Mouse (Mus musculus): ENCODE results near the gene B4galnt2. TPM values are rescaled to one million over a fixed set of nuclear protein-coding genes. Genes with fewer than 3 reads are reported as not detected.

B4galnt2 gene
- total RNA-seq, 2 experiments from 2014 or later, result not detected

- H3K4me3 ChIP-seq, result no peak overlapping the region
- no peak for DNase-seq (ENCODE audit: low spot score in 2 of 2)
- no peak for TF ChIP-seq CTCF (conservative IDR thresholded peaks at IDR 0.05)
- no peak overlapping the region for H3K27ac ChIP-seq
Measured at GRCm38 (mm10) chr11:95869918-95870470, 44.7 kb downstream of the B4galnt2 start.

DNA sequence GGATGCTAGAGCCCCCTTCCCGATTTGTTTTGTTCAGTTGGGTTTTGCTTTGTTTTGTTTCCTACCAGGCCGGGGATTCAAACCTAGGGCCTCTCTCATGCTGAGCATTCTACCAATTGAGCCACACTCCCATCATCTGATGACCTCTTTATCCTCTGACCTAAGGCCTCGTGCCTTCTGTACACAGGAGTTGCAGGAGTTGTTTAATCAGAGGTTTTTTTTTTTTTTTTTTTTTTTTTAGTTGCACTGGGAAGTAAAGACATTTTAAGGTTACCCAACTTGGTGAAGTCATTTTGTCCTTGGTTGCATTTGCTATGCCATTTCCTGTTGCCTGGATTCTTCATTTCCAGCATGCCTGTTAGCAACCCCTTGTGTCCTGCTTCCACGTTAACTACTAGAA is 45.2 kb downstream of the B4galnt2 start:
- Histone ChIP-seq H3K4me3 (no peak overlapping the region), H3K27ac (no peak overlapping the region)
- TF ChIP-seq CTCF (conservative IDR thresholded peaks at IDR 0.05), result no peak
- no peak for DNase-seq (ENCODE audit: low spot score in 2 of 2)

DNA sequence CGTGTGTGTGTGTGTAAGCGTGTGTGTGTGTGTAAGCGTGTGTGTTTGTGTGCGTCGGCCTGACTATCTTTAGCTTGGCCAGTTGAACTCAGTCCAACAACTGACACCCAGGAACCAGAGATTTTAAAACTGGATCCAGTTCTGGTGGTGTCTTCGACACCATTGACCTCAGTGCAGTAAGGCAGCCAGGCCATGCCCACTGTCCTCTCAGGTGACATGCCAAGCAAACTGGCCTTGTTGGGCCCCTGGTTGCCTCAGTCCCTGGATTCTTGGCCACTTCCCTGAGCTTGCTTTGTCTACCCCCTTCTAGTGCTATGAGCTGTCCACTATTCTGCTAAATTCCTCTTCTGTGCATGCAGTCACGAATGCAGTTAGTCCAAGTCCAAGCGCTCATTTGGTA is 53.3 kb downstream of the B4galnt2 start:
- no peak for TF ChIP-seq CTCF (conservative IDR thresholded peaks at IDR 0.05)
- no peak overlapping the region for H3K27ac ChIP-seq
- DNase-seq (ENCODE audit: low spot score in 2 of 2), result no peak
- H3K4me3 ChIP-seq, result no peak overlapping the region

GRCm38 (mm10) chr11:95860071-95860490 is 54.6 kb downstream of the B4galnt2 start:
- Histone ChIP-seq H3K27ac (peak overlapping the region; percentile 90; the same call in 1 of the 2 replicates), H3K4me3 (peak overlapping the region; percentile 71)
- no peak for TF ChIP-seq CTCF (conservative IDR thresholded peaks at IDR 0.05)
- DNase-seq (ENCODE audit: low spot score in 2 of 2), result no peak

GRCm38 (mm10) chr11:95859468-95859855 is 55.2 kb downstream of the B4galnt2 start:
- H3K4me3 ChIP-seq, result peak overlapping the region; percentile 71
- peak; percentile 64 to 68 for DNase-seq (ENCODE audit: low spot score in 2 of 2)
- no peak for TF ChIP-seq CTCF (conservative IDR thresholded peaks at IDR 0.05)
- peak overlapping the region; percentile 90 for H3K27ac ChIP-seq

DNA sequence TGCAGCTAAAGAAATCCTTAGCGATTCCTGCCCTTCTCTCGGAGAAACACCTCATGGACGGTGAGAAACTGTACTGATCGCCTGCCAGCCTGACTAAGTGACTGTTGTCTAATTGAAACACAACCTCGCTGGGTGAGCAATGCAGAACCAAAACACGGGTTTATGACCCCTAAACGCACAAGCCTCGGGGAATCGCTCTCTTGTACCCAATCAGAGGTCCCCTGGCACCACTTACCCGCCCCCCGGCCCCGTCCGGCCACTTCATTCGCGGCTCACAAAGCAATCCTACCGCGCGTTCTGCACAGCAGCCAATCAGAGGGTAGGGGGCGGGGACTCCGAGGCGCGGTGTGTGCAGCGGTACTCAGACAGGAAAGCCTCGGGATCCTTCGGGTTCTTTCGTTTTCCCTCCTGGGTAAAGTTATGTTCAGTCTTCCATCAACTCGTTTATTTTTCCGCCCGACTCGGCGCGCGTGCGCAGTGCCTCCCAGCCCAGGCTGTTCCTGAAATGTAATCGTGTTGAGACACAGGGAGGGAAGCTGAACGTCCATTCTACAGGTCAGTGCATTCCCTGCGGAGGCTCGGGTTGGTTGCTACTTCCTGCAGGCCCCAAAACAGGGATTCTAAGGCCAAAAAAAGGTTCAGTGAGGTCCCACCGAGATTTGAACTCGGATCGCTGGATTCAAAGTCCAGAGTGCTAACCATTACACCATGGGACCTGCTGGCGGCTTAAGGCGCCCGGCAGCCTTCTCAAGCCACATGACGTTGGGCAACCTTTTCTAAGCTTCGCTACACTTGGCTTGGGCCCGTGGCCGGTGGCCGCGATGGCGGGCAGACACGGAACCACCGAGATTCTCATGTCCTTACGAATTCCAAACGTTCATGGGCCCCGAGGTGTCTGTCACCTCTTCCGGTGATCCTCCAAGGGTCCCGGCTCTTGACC is 55.9 kb downstream of the B4galnt2 start:
- TF ChIP-seq CTCF (conservative IDR thresholded peaks at IDR 0.05), result no peak

GRCm38 (mm10) chr11:95857716-95858527 is 56.8 kb downstream of the B4galnt2 start:
- H3K27ac ChIP-seq, result peak overlapping the region; percentile 90
- no peak for TF ChIP-seq CTCF (conservative IDR thresholded peaks at IDR 0.05)
- H3K4me3 ChIP-seq, result peak overlapping the region; percentile 71
- peak; percentile 15 to 28 for DNase-seq (ENCODE audit: low spot score in 2 of 2)

More for the DNA sequence above, 55.9 kb downstream of the B4galnt2 start:
- peak overlapping the region; percentile 71 for H3K4me3 ChIP-seq
- peak; percentile 97 for DNase-seq (ENCODE audit: low spot score in 2 of 2)
- peak overlapping the region; percentile 90 for H3K27ac ChIP-seq

- H3K4me3 ChIP-seq, result no peak overlapping the region
- no peak for TF ChIP-seq CTCF (conservative IDR thresholded peaks at IDR 0.05)
- H3K27ac ChIP-seq, result no peak overlapping the region; the same call in 1 of the 2 replicates
- DNase-seq (ENCODE audit: low spot score in 2 of 2), result no peak
Measured at GRCm38 (mm10) chr11:95857306-95857705, 57.4 kb downstream of the B4galnt2 start.

GRCm38 (mm10) chr11:95853684-95854083 is 61.0 kb downstream of the B4galnt2 start:
- H3K27ac ChIP-seq, result no peak overlapping the region
- TF ChIP-seq CTCF (conservative IDR thresholded peaks at IDR 0.05), result peak; percentile 88
- peak in 1 of 2 experiments; percentile 39 for DNase-seq (ENCODE audit: low spot score in 2 of 2)
- no peak overlapping the region for H3K4me3 ChIP-seq

- no peak for TF ChIP-seq CTCF (conservative IDR thresholded peaks at IDR 0.05)
- DNase-seq (ENCODE audit: low spot score in 2 of 2), result no peak
- no peak overlapping the region for H3K27ac ChIP-seq
- no peak overlapping the region for H3K4me3 ChIP-seq
Measured at GRCm38 (mm10) chr11:95850898-95851297, 63.8 kb downstream of the B4galnt2 start.

DNA sequence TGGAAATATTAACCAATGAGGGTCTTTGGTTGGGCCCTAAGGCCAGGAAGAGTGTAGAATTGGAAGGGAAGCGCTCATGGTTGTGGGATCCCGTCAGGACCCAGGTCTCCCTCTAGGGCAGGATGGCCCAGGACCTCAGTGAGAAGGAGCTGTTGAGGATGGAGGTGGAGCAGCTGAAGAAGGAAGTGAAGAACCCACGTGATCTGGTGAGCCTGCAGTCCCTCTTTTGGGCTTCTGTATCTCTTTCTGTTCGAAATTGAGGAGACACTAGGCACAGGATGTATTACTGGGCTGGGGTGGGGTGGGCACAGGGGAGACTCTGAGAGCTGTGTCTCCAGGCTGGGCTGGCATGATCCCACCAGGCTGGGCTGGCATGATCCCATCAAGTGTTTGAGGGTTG is 69.8 kb downstream of the B4galnt2 start:
- Histone ChIP-seq H3K4me3 (no peak overlapping the region), H3K27ac (no peak overlapping the region)
- no peak for TF ChIP-seq CTCF (conservative IDR thresholded peaks at IDR 0.05)
- no peak for DNase-seq (ENCODE audit: low spot score in 2 of 2)

- H3K27ac ChIP-seq, result no peak overlapping the region
- DNase-seq (ENCODE audit: low spot score in 2 of 2), result no peak
- H3K4me3 ChIP-seq, result no peak overlapping the region
- TF ChIP-seq CTCF (conservative IDR thresholded peaks at IDR 0.05), result no peak
Measured at GRCm38 (mm10) chr11:95843421-95843950, 71.2 kb downstream of the B4galnt2 start.

Data from layer of hippocampus, adult 2 months (tissue).